Mouse (Mus musculus): ENCODE data around the gene Lingo3. TPM values are rescaled to one million over a fixed set of nuclear protein-coding genes. Genes with fewer than 3 reads are reported as not detected.
A peak's percentile ranks its signal among the peaks of the same experiment; 100 is the strongest.

The Lingo3 gene
- total RNA-seq (2015; ENCODE audit: low replicate concordance), result not detected in 2 replicates
- not detected in 2 replicates for total RNA-seq (2017; ENCODE audit: low replicate concordance)

GRCm38 (mm10) chr10:80843931-80844547 is at the start of gene Lingo3:
Lingo3 (minus strand) TSS chr10:80844039.
- no peak for ATAC-seq (replicated peaks; ENCODE audit: low FRiP score, poor library complexity, severe bottlenecking)

GRCm38 (mm10) chr10:80887181-80887580 is 43.3 kb upstream of the Lingo3 start:
- peak; percentile 75 for ATAC-seq (replicated peaks; ENCODE audit: low FRiP score, poor library complexity, severe bottlenecking)

GRCm38 (mm10) chr10:80881301-80881700 is 37.5 kb upstream of the Lingo3 start:
- peak; percentile 51; the same call in 1 of the 2 replicates for ATAC-seq (replicated peaks; ENCODE audit: low FRiP score, poor library complexity, severe bottlenecking)

- ATAC-seq (replicated peaks; ENCODE audit: low FRiP score, poor library complexity, severe bottlenecking), result no peak
These were observed 37.1 kb upstream of the Lingo3 start for GRCm38 (mm10) chr10:80880901-80881300.

- peak; percentile 83 for ATAC-seq (replicated peaks; ENCODE audit: low FRiP score, poor library complexity, severe bottlenecking)
These were observed 36.3 kb upstream of the Lingo3 start for GRCm38 (mm10) chr10:80880131-80880641.

- ATAC-seq (replicated peaks; ENCODE audit: low FRiP score, poor library complexity, severe bottlenecking), result no peak
These were observed 32.8 kb upstream of the Lingo3 start for GRCm38 (mm10) chr10:80876594-80876993.

GRCm38 (mm10) chr10:80876028-80876427 is 32.2 kb upstream of the Lingo3 start:
- ATAC-seq (replicated peaks; ENCODE audit: low FRiP score, poor library complexity, severe bottlenecking), result peak; percentile 55; the same call in 1 of the 2 replicates

- ATAC-seq (replicated peaks; ENCODE audit: low FRiP score, poor library complexity, severe bottlenecking), result no peak
These were observed 30.2 kb upstream of the Lingo3 start for GRCm38 (mm10) chr10:80874035-80874434.

- peak; percentile 9; the same call in 1 of the 2 replicates for ATAC-seq (replicated peaks; ENCODE audit: low FRiP score, poor library complexity, severe bottlenecking)
These were observed 27.7 kb upstream of the Lingo3 start, which contains the start of gene Tmprss9 for GRCm38 (mm10) chr10:80871581-80871980. Tmprss9 (plus strand) TSS chr10:80871848.

GRCm38 (mm10) chr10:80870993-80871392 is 27.2 kb upstream of the Lingo3 start:
- no peak for ATAC-seq (replicated peaks; ENCODE audit: low FRiP score, poor library complexity, severe bottlenecking)

- ATAC-seq (replicated peaks; ENCODE audit: low FRiP score, poor library complexity, severe bottlenecking), result no peak
These were observed 20.6 kb upstream of the Lingo3 start for GRCm38 (mm10) chr10:80864446-80864845.

GRCm38 (mm10) chr10:80862305-80862704 is 18.5 kb upstream of the Lingo3 start:
- no peak for ATAC-seq (replicated peaks; ENCODE audit: low FRiP score, poor library complexity, severe bottlenecking)

GRCm38 (mm10) chr10:80858350-80858935 is 14.6 kb upstream of the Lingo3 start:
- ATAC-seq (replicated peaks; ENCODE audit: low FRiP score, poor library complexity, severe bottlenecking), result peak; percentile 61

- peak; percentile 50 for ATAC-seq (replicated peaks; ENCODE audit: low FRiP score, poor library complexity, severe bottlenecking)
These were observed 14.0 kb upstream of the Lingo3 start for GRCm38 (mm10) chr10:80857848-80858247.

- ATAC-seq (replicated peaks; ENCODE audit: low FRiP score, poor library complexity, severe bottlenecking), result no peak
These were observed 13.5 kb upstream of the Lingo3 start for GRCm38 (mm10) chr10:80857386-80857785.

- ATAC-seq (replicated peaks; ENCODE audit: low FRiP score, poor library complexity, severe bottlenecking), result peak; percentile 51
These were observed 13.1 kb upstream of the Lingo3 start for GRCm38 (mm10) chr10:80856908-80857307.

- ATAC-seq (replicated peaks; ENCODE audit: low FRiP score, poor library complexity, severe bottlenecking), result peak; percentile 28
These were observed 12.4 kb upstream of the Lingo3 start for GRCm38 (mm10) chr10:80856267-80856666.

- no peak for ATAC-seq (replicated peaks; ENCODE audit: low FRiP score, poor library complexity, severe bottlenecking)
These were observed 11.9 kb upstream of the Lingo3 start for GRCm38 (mm10) chr10:80855749-80856073.

GRCm38 (mm10) chr10:80854913-80855748 is 11.3 kb upstream of the Lingo3 start, which contains the start of the genes Lsm7 and Sppl2b:
Lsm7 (minus strand) TSS chr10:80855209.
Sppl2b (plus strand) TSS chr10:80855275.
- ATAC-seq (replicated peaks; ENCODE audit: low FRiP score, poor library complexity, severe bottlenecking), result peak; percentile 41

- ATAC-seq (replicated peaks; ENCODE audit: low FRiP score, poor library complexity, severe bottlenecking), result peak; percentile 47; the same call in 1 of the 2 replicates
These were observed 4.7 kb upstream of the Lingo3 start for GRCm38 (mm10) chr10:80848571-80848970.
